8 mouse cellular contexts compared by ENCODE assay signal in the genomic region with DNA sequence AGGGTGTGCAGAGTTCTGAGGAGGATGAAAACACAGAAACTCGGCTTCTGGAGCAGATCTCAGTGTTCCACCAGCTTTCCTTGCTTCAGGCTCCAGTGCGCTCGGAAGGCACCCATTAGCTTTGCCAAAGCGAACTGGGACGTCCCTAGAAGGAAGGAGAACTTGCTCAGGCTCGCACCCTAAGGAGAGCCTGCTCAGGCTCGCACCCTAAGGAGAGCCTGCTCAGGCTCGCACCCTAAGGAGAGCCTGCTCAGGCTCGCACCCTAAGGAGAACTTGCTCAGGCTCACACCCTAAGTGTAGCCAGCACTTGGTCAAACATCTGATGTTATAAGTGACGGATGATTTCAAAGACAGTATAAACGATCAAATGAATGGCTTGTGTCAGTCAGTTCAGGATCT.
DNase-seq lines count a peak whose midpoint lies in the region; TF ChIP-seq lines count a peak whose summit lies in the region.
"Not testable (repeated sequence)": the region's sequence is repeated elsewhere in the genome, so short reads cannot be mapped to it uniquely, and the experiment has no call there.

No protein-coding gene starts in this region.

- not testable (repeated sequence) for TF ChIP-seq POLR2A in lung, adult 2 months (IDR thresholded peaks at IDR 0.05; ENCODE audit: borderline replicate concordance, extremely low read depth, low read depth, low read length)

- peak overlapping the region; percentile 42 for H3K4me3 ChIP-seq in lung, adult 2 months (replicated peaks; ENCODE audit: extremely low read depth, low read depth, low read length)

- WGBS in lung, adult 2 months = 37% methylated on average over 11 of the region's 11 CpGs

- intact Hi-C loops in heart, postnatal 14 days (cut with DNase I) = loop anchor here (10.0 kb wide), 1 partner anchor 303 kb away; a partner anchor contains a TSS

- H3K4me1 ChIP-seq in lung, adult 2 months (ENCODE audit: control insufficient read depth, insufficient read depth, low read length) = not testable (repeated sequence)

- TF ChIP-seq CTCF in lung, adult 2 months (IDR thresholded peaks at IDR 0.05; ENCODE audit: insufficient read depth, low read length) = not testable (repeated sequence)

- peak; percentile 14 for DNase-seq in adrenal gland, adult 2 months
- peak; percentile 17 for DNase-seq in gastrocnemius, adult 18-20 months (ENCODE audit: low spot score)
- peak; percentile 12 to 17 for DNase-seq in heart, postnatal 14 days
- DNase-seq in kidney, adult 9 months = peak; percentile 17
- DNase-seq in lung, adult 2 months = peak; percentile 40
- peak; percentile 43 for DNase-seq in lung, postnatal 25 days (ENCODE audit: low spot score)
- DNase-seq in ovary, postnatal 36 days (ENCODE audit: low spot score) = peak; percentile 36
- DNase-seq in urinary bladder, postnatal 36 days (ENCODE audit: low spot score in 2 of 2) = peak; percentile 36 to 40

Comparison
In these comparisons a context has a peak if more than half of its experiments do, and no peak if none do; other contexts are left out.
1. Peak in every context shown above with its lines: DNase-seq and H3K4me3 ChIP-seq.